Mouse (Mus musculus): ENCODE measurements around the gene Iqgap2. TPM values are rescaled to one million over a fixed set of nuclear protein-coding genes. Genes with fewer than 3 reads are reported as not detected.

The Iqgap2 gene
- total RNA-seq, 2 experiments from 2014 or later = 33.5 to 39.5 TPM

GRCm38 (mm10) chr13:95638894-95639293, 252.8 kb downstream of the Iqgap2 start:
- ATAC-seq (replicated peaks; ENCODE audit: low FRiP score, poor library complexity, severe bottlenecking) = no peak

- no peak for ATAC-seq (replicated peaks; ENCODE audit: low FRiP score, poor library complexity, severe bottlenecking)
These were observed 254.0 kb downstream of the Iqgap2 start for GRCm38 (mm10) chr13:95637737-95638136.

GRCm38 (mm10) chr13:95635301-95635700, 256.4 kb downstream of the Iqgap2 start:
- no peak for ATAC-seq (replicated peaks; ENCODE audit: low FRiP score, poor library complexity, severe bottlenecking)

GRCm38 (mm10) chr13:95634451-95634850, 257.3 kb downstream of the Iqgap2 start:
- no peak for ATAC-seq (replicated peaks; ENCODE audit: low FRiP score, poor library complexity, severe bottlenecking)

- ATAC-seq (replicated peaks; ENCODE audit: low FRiP score, poor library complexity, severe bottlenecking) = no peak
These were observed 258.3 kb downstream of the Iqgap2 start for GRCm38 (mm10) chr13:95633384-95633783.

- ATAC-seq (replicated peaks; ENCODE audit: low FRiP score, poor library complexity, severe bottlenecking) = no peak
These were observed 259.6 kb downstream of the Iqgap2 start for GRCm38 (mm10) chr13:95632144-95632543.

GRCm38 (mm10) chr13:95630747-95631146, 261.0 kb downstream of the Iqgap2 start:
- ATAC-seq (replicated peaks; ENCODE audit: low FRiP score, poor library complexity, severe bottlenecking) = no peak

- ATAC-seq (replicated peaks; ENCODE audit: low FRiP score, poor library complexity, severe bottlenecking) = no peak
These were observed 262.0 kb downstream of the Iqgap2 start for GRCm38 (mm10) chr13:95629751-95630150.

GRCm38 (mm10) chr13:95626696-95627095, 265.0 kb downstream of the Iqgap2 start:
- no peak for ATAC-seq (replicated peaks; ENCODE audit: low FRiP score, poor library complexity, severe bottlenecking)

- no peak for ATAC-seq (replicated peaks; ENCODE audit: low FRiP score, poor library complexity, severe bottlenecking)
These were observed 268.7 kb downstream of the Iqgap2 start for GRCm38 (mm10) chr13:95623042-95623441.

- ATAC-seq (replicated peaks; ENCODE audit: low FRiP score, poor library complexity, severe bottlenecking) = no peak
These were observed 270.2 kb downstream of the Iqgap2 start for GRCm38 (mm10) chr13:95621563-95621962.

GRCm38 (mm10) chr13:95618859-95619258, 272.9 kb downstream of the Iqgap2 start:
- no peak for ATAC-seq (replicated peaks; ENCODE audit: low FRiP score, poor library complexity, severe bottlenecking)

- ATAC-seq (replicated peaks; ENCODE audit: low FRiP score, poor library complexity, severe bottlenecking) = peak; percentile 58
These were observed 273.4 kb downstream of the Iqgap2 start, which contains the start of gene F2r for GRCm38 (mm10) chr13:95618309-95618712. Gene F2r (minus strand): TSS chr13:95618487.

GRCm38 (mm10) chr13:95617671-95618171, 274.0 kb downstream of the Iqgap2 start:
- ATAC-seq (replicated peaks; ENCODE audit: low FRiP score, poor library complexity, severe bottlenecking) = no peak

- 0 out of 2 replicates have a peak, but pooled peaks have one; percentile 13 for ATAC-seq (replicated peaks; ENCODE audit: low FRiP score, poor library complexity, severe bottlenecking)
These were observed 274.5 kb downstream of the Iqgap2 start for GRCm38 (mm10) chr13:95617082-95617670.

- ATAC-seq (replicated peaks; ENCODE audit: low FRiP score, poor library complexity, severe bottlenecking) = peak; percentile 56
These were observed 275.2 kb downstream of the Iqgap2 start for GRCm38 (mm10) chr13:95616512-95616911.

- no peak for ATAC-seq (replicated peaks; ENCODE audit: low FRiP score, poor library complexity, severe bottlenecking)
These were observed 277.0 kb downstream of the Iqgap2 start for GRCm38 (mm10) chr13:95614757-95615156.

- ATAC-seq (replicated peaks; ENCODE audit: low FRiP score, poor library complexity, severe bottlenecking) = no peak
These were observed 279.5 kb downstream of the Iqgap2 start for GRCm38 (mm10) chr13:95612243-95612642.

- no peak for ATAC-seq (replicated peaks; ENCODE audit: low FRiP score, poor library complexity, severe bottlenecking)
These were observed 280.0 kb downstream of the Iqgap2 start for GRCm38 (mm10) chr13:95611752-95612151.

- ATAC-seq (replicated peaks; ENCODE audit: low FRiP score, poor library complexity, severe bottlenecking) = peak; percentile 51
These were observed 280.7 kb downstream of the Iqgap2 start for GRCm38 (mm10) chr13:95610786-95611562.

GRCm38 (mm10) chr13:95609088-95609420, 282.7 kb downstream of the Iqgap2 start:
- no peak for ATAC-seq (replicated peaks; ENCODE audit: low FRiP score, poor library complexity, severe bottlenecking)

Data from erythroid progenitor cell, adult 5-6 weeks (primary cell).